Mouse (Mus musculus) cortical plate, adult 2 months (tissue): ENCODE measurements around the gene Sugt1. TPM values are rescaled to one million over a fixed set of nuclear protein-coding genes. Genes with fewer than 3 reads are reported as not detected.

ENCODE experiments used
- H3K27ac ChIP-seq: fragments of 200-500 bp; 2 replicates; pipeline ENCODE4 v1.5.1; 2012; ENCODE audit warnings: low read length, control low read depth, inconsistent platforms; ENCODE audit not compliant: insufficient read depth
- H3K4me1 ChIP-seq: fragments of 200-500 bp; 2 replicates; pipeline ENCODE4 v1.6.1; 2011; ENCODE audit warnings: low read length; ENCODE audit not compliant: control insufficient read depth, insufficient read depth
- H3K4me3 ChIP-seq: fragments of 200-500 bp; 2 replicates; pipeline ENCODE4 v1.5.1; 2011; ENCODE audit warnings: mild to moderate bottlenecking, low read length, control low read depth; ENCODE audit not compliant: insufficient read depth
- CTCF ChIP-seq: fragments of 200-500 bp; IDR thresholded peaks from 2 replicates; pipeline ENCODE4 v1.5.1; 2011; ENCODE audit warnings: mild to moderate bottlenecking, control low read depth, low read length; ENCODE audit not compliant: insufficient read depth; ENCODE audit errors: extremely low read depth
- POLR2A ChIP-seq: fragments of 200-500 bp; IDR thresholded peaks from 2 replicates; pipeline ENCODE4 v1.6.1; 2011; ENCODE audit warnings: mild to moderate bottlenecking, low read length, control low read depth; ENCODE audit not compliant: insufficient read depth; ENCODE audit errors: extremely low read depth
- polyA plus RNA-seq: library from polyadenylated mRNA; depleted of rRNA; stranded (reverse); fragments of >200 nt; gene quantifications from 2 replicates; pipeline ENCODE4 v1.2.3, GENCODE M21; 2012; rRNA removed

The Sugt1 gene
- polyA plus RNA-seq, 1 experiment: 40.5 TPM

- Histone ChIP-seq H3K27ac (no peak overlapping the region), H3K4me1 (no peaks in the 10 kb centered on the region), H3K4me3 (no peak overlapping the region)
- TF ChIP-seq CTCF (no peak), POLR2A (no peak)
Observed at GRCm38 (mm10) chr14:79671008-79671407, 83.5 kb downstream of the Sugt1 start.

DNA sequence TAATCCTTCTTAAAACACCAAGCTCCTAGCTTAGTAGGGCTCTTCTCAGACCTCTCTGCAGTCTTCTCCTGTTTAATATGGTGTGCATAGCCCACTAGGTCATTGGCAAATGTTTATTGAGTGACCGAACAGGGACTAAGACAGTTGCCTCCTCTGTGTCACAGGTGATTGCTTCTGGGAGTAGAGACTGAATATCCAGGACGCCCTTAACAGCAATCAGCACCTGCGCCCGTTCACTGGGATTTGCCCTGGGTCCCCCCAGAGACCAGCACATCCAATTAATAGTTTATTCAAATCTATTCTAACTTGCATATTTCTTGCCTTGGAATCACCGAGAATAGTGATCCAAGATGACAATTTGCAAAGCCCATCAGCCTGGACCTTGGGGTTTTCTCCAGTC, 85.1 kb downstream of the Sugt1 start:
- no peak for TF ChIP-seq POLR2A
- no peak for TF ChIP-seq CTCF
- Histone ChIP-seq H3K27ac (no peak overlapping the region), H3K4me3 (no peak overlapping the region), H3K4me1 (peaks cover 4% of the 10 kb centered on the region; the same call in 1 of the 2 replicates)

DNA sequence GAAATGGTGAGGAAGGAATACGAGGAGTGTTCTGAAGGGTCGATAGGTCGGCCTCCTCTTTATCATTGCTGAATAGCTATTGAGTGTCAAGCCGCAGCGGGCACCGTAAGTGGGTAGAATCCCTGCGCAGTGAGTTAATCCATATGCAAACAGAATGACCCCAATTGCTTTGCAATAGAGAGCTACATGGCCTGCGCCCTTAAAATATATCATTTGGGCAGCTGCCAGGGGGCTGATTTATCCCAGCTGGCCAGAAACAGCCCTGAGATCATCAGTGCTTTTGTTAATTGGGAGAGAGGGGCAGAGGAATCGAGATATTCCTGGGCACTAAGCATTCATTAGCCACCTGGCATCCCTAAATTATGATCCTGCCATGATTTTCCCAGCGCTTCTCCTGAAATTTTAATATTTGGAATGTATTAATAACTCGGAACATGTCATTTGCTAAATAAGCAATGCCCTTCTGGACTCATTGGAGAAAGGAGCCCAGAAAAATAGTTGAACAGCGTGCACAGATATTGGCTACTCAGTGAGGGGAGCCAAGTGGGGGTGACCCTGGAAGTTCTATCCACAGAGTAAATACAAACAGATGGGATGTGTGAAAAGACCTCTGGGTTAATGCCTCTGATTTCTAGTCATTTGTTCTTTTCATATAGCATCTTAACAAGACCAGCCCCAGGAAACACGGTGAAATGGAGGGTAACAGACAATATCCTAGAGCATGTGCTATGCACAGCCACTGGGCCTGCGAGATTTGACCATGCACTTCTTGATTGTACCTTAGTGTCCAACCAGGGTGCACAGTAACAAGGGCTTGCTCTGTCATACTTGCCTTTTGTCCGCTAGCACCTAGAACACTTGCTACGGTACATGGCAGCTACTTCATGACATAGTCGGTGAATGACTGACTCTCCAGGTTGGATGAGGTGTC, 85.9 kb downstream of the Sugt1 start:
- no peak for TF ChIP-seq POLR2A
- TF ChIP-seq CTCF: no peak
- Histone ChIP-seq H3K27ac (no peak overlapping the region), H3K4me3 (no peak overlapping the region), H3K4me1 (peaks cover 5% of the 10 kb centered on the region)

- Histone ChIP-seq H3K4me1 (peaks cover 5% of the 10 kb centered on the region), H3K4me3 (no peak overlapping the region), H3K27ac (peak overlapping the region; percentile 82)
- no peak for TF ChIP-seq POLR2A
- no peak for TF ChIP-seq CTCF
Observed at GRCm38 (mm10) chr14:79677108-79677753, 89.7 kb downstream of the Sugt1 start.

DNA sequence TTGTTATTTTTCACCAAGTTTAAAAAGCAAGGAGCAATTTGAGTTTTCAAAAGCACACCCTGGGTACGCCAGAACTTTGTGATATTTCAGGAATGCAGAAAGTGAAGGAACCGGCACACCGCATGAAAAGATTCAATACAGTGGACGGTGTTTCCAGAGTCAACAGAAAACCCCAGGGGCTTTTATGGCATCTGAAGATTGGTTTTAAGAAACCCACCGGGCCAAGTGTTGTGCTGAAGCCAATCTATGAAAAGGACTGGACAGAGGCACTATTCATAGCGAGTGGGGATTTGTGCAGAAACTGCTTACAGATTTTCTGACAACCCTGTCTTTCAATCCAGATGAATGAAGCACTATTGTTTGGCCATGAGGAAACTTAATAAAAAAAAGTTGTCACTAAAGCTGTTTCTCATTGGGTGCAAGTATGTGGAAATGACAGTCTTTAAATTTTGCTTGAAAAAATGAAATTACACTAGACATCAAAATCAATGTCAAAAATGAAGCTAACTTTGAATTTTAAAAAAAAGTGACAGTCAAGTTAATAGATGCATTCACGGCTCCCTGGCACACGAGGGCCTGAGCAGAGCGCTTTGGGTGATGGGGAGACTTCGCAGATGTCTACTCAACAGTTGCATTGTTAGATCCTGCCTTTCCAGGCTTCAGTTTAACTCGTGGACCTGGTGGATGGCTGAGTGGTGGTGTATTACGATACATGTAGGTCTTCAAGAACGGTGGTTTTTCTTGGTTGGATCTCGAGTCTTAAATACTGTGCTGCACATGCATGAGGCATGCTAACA, 90.6 kb downstream of the Sugt1 start:
- no peak for TF ChIP-seq POLR2A
- no peak for TF ChIP-seq CTCF
- Histone ChIP-seq H3K4me1 (peaks cover 5% of the 10 kb centered on the region), H3K4me3 (no peak overlapping the region), H3K27ac (peak overlapping the region; percentile 70)

DNA sequence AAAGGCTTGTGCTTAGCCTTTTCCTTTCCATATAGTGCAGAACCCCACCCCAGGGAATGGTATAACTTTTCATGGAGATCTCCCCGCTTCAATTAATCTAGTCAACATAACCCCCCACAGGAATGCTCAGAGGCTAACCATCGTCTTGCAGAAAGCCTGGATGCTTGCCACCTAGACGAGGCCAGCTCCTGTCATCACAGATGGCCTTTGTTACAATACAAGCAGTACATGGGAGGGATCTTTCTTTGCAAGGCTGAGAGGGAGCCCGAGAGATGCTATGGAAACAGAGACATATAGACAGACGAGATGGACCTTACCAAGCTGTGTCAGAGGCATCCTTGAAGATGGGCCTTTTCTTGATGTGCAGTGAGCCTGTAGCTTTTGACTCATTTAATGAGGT, 93.2 kb downstream of the Sugt1 start:
- H3K27ac ChIP-seq: no peak overlapping the region
- TF ChIP-seq CTCF: no peak
- no peak for TF ChIP-seq POLR2A
- no peak overlapping the region for H3K4me3 ChIP-seq
- peaks cover 5% of the 10 kb centered on the region for H3K4me1 ChIP-seq

Other genes with a start within 250 kb of the Sugt1 start
- 6.3 and 7.0 TPM in 2 replicates for gene Naa16, start 196.9 kb upstream of the Sugt1 start, polyA plus RNA-seq
- 7.4 and 7.6 TPM in 2 replicates for gene Mtrf1, start 189.9 kb upstream of the Sugt1 start, polyA plus RNA-seq
- 17.1 and 17.2 TPM in 2 replicates for gene Kbtbd7, start 161.2 kb upstream of the Sugt1 start, polyA plus RNA-seq
- 0.83 and 0.86 TPM in 2 replicates for gene Kbtbd6, start 135.9 kb upstream of the Sugt1 start, polyA plus RNA-seq
- 4.3 and 4.5 TPM in 2 replicates for gene Elf1, start 106.5 kb upstream of the Sugt1 start, polyA plus RNA-seq
- gene Wbp4, start 106.2 kb upstream of the Sugt1 start, polyA plus RNA-seq: 24.0 and 25.1 TPM in 2 replicates
- 2.7 and 3.0 TPM in 2 replicates for gene Cnmd, start 74.5 kb downstream of the Sugt1 start, polyA plus RNA-seq
- 25.3 and 26.5 TPM in 2 replicates for gene Pcdh8, start 183.6 kb downstream of the Sugt1 start, polyA plus RNA-seq